Mouse (Mus musculus) cerebellum, adult 2 months (tissue): ENCODE measurements around the gene 1700113H08Rik.

Source experiments
- CTCF ChIP-seq: fragments of 200-500 bp; IDR thresholded peaks from 2 replicates; pipeline ENCODE4 v1.5.1; 2011; ENCODE audit warnings: low read depth, mild to moderate bottlenecking, control low read depth, low read length, moderate library complexity, borderline replicate concordance; ENCODE audit not compliant: insufficient read depth
- POLR2A ChIP-seq: fragments of 200-500 bp; IDR thresholded peaks from 2 replicates; pipeline ENCODE4 v1.6.1; 2011; ENCODE audit warnings: low read length, control low read depth, borderline replicate concordance; ENCODE audit not compliant: insufficient read depth

DNA sequence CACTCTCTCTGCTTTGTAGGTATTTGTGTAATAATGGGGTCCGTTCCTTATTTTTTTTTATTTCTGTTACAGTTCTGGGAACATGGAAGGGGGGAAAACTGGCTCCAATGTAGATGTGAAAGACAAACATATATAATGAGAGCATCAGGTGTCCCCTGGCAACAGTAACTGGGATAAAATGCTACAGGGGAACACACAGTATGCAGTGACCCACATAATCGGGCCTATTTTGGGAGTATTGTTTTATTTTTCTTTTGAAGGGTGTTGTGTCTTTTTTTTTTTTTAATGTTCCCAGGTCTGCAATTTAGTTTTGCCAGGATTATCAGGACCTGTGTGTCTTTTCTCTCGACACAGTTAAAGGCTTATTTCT, 44.1 kb downstream of the 1700113H08Rik start:
- TF ChIP-seq CTCF (no peak), POLR2A (no peak)
